Mouse (Mus musculus): ENCODE results near the gene Wdr38. TPM values are rescaled to one million over a fixed set of nuclear protein-coding genes. Genes with fewer than 3 reads are reported as not detected.

Wdr38 gene
- polyA plus RNA-seq, 1 experiment, result 79.1 TPM

DNA sequence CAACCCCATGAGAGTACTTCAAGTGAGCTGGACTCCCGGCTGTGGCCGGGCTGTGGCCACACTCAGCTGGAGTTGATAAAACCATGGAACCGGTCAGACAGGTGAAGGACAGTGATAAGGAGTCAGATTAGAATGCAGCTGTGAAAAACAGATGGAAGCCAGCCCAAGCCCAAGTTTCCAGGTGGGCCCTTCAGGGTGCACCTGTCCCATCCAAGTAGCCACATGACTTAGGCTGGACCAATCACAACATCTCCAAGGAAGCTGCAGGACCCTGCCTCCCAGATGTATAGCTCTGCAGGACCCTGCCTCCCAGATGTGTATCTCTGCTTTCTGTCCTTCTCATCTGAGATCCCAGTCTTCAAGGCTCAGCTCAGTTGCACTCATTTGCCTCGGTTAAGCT lies 5.3 kb upstream of the Wdr38 start:
- Histone ChIP-seq H3K27me3 (ENCODE audit: control insufficient read depth, insufficient read depth, low read length) (no peaks in the 10 kb centered on the region), H3K4me1 (ENCODE audit: control insufficient read depth, insufficient read depth, low read length) (no peaks in the 10 kb centered on the region; the same call in 1 of the 2 replicates), H3K27ac (ENCODE audit: control insufficient read depth, insufficient read depth, low read depth, low read length) (no peak overlapping the region), H3K36me3 (ENCODE audit: control insufficient read depth, insufficient read depth, low read length) (no peaks in the 10 kb centered on the region), H3K4me3 (ENCODE audit: control insufficient read depth, low read depth, low read length) (no peak overlapping the region)
- TF ChIP-seq POLR2A (IDR thresholded peaks at IDR 0.05; ENCODE audit: control insufficient read depth, low read depth, low read length) (no peak), CTCF (IDR thresholded peaks at IDR 0.05; ENCODE audit: control insufficient read depth, insufficient read depth, insufficient replicate concordance, low read depth, low read length) (no peak)

DNA sequence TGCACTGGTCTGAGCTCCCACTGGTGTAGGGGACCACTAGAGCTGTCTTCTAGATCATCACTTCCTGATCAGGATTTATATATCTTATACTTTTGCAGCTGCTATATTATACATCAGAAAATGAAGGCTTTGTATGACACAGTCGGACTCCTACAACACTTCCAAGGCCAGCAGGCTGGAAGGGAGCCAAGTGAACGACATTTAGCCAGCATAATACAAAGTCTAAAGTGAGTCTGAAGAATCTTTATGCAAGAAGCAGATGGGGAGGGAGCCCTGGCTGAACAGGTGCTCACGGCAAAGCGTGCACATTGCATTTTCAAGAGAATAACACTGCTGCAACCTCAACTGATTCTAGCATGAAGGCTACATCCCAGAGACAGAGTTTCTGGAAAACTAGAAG lies 4.8 kb upstream of the Wdr38 start:
- Histone ChIP-seq H3K36me3 (ENCODE audit: control insufficient read depth, insufficient read depth, low read length) (no peaks in the 10 kb centered on the region), H3K4me3 (ENCODE audit: control insufficient read depth, low read depth, low read length) (no peak overlapping the region), H3K27ac (ENCODE audit: control insufficient read depth, insufficient read depth, low read depth, low read length) (no peak overlapping the region), H3K4me1 (ENCODE audit: control insufficient read depth, insufficient read depth, low read length) (peaks cover 3% of the 10 kb centered on the region), H3K27me3 (ENCODE audit: control insufficient read depth, insufficient read depth, low read length) (no peaks in the 10 kb centered on the region)
- TF ChIP-seq CTCF (IDR thresholded peaks at IDR 0.05; ENCODE audit: control insufficient read depth, insufficient read depth, insufficient replicate concordance, low read depth, low read length) (no peak), POLR2A (IDR thresholded peaks at IDR 0.05; ENCODE audit: control insufficient read depth, low read depth, low read length) (no peak)

DNA sequence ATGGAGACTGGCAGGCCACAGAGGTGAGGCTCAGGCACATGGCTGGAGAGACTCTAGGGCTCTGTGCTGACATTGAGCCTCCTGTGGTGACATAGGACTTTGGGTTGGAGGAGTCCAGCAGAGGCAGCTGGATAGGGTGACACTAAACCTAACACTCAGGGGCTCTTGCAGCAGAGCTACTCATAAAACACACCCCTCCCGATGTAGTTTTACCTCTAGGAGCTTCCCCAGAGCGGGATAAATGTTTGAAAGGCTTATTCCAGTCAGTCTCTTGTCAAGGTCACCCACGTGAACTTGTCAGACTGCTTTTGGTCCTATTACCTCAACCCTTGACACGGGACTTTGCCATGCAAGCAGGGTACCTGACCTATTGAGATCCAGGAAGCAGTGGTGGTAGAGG lies 2.1 kb downstream of the Wdr38 start:
- TF ChIP-seq POLR2A (IDR thresholded peaks at IDR 0.05; ENCODE audit: control insufficient read depth, low read depth, low read length) (no peak), CTCF (IDR thresholded peaks at IDR 0.05; ENCODE audit: control insufficient read depth, insufficient read depth, insufficient replicate concordance, low read depth, low read length) (no peak)
- Histone ChIP-seq H3K4me1 (ENCODE audit: control insufficient read depth, insufficient read depth, low read length) (peaks cover 14% of the 10 kb centered on the region), H3K27me3 (ENCODE audit: control insufficient read depth, insufficient read depth, low read length) (no peaks in the 10 kb centered on the region), H3K36me3 (ENCODE audit: control insufficient read depth, insufficient read depth, low read length) (no peaks in the 10 kb centered on the region), H3K4me3 (ENCODE audit: control insufficient read depth, low read depth, low read length) (peak overlapping the region; percentile 86), H3K27ac (ENCODE audit: control insufficient read depth, insufficient read depth, low read depth, low read length) (no peak overlapping the region)

DNA sequence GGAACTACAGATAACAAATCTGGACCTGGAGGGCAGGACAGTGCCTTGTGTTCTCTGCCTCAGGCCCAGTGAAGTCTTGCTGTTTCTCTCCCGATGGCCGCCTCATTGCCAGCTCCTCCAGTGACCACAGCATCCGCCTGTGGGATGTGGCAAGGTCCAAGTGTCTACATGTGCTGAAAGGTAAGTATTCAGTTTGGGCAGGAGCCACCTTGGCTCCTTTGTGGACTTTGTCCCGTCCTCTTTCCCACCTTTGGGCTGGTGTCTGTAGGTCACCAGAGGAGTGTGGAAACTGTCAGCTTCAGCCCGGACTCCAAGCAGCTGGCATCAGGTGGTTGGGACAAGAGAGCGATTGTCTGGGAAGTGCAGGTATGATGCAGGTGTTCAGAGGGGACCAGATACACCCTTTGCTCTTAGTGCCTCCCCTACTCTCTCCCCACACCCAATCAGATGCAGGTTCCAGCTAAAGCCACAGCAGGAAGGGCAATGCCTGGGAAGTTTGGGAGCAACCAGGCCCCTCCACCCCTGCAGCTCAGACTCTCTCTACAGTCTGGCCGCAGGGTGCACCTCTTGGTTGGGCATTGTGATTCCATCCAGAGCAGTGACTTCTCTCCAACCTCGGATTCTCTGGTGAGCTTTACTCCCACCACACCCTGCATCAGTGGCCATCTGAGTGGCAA lies 2.8 kb downstream of the Wdr38 start:
- Histone ChIP-seq H3K4me1 (ENCODE audit: control insufficient read depth, insufficient read depth, low read length) (peaks cover 15% of the 10 kb centered on the region), H3K4me3 (ENCODE audit: control insufficient read depth, low read depth, low read length) (no peak overlapping the region), H3K27me3 (ENCODE audit: control insufficient read depth, insufficient read depth, low read length) (no peaks in the 10 kb centered on the region), H3K36me3 (ENCODE audit: control insufficient read depth, insufficient read depth, low read length) (no peaks in the 10 kb centered on the region), H3K27ac (ENCODE audit: control insufficient read depth, insufficient read depth, low read depth, low read length) (no peak overlapping the region)
- TF ChIP-seq CTCF (IDR thresholded peaks at IDR 0.05; ENCODE audit: control insufficient read depth, insufficient read depth, insufficient replicate concordance, low read depth, low read length) (no peak), POLR2A (IDR thresholded peaks at IDR 0.05; ENCODE audit: control insufficient read depth, low read depth, low read length) (no peak)

DNA sequence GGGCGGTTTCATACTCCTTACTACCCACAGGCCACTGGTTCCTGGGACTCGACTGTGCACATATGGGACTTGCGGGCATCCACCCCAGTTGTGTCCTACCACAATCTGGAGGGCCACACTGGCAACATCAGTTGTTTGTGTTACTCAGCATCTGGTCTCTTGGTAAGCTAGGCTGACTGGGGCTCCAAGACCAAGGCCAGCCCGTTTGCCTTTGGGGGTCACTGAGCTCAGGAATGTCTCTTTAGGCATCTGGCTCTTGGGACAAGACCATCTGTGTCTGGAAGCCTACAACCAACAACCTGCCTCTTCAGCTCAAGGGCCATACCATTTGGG lies 3.3 kb downstream of the Wdr38 start:
- TF ChIP-seq CTCF (IDR thresholded peaks at IDR 0.05; ENCODE audit: control insufficient read depth, insufficient read depth, insufficient replicate concordance, low read depth, low read length), result no peak
- no peak for TF ChIP-seq POLR2A (IDR thresholded peaks at IDR 0.05; ENCODE audit: control insufficient read depth, low read depth, low read length)
- Histone ChIP-seq H3K4me1 (ENCODE audit: control insufficient read depth, insufficient read depth, low read length) (peaks cover 15% of the 10 kb centered on the region), H3K4me3 (ENCODE audit: control insufficient read depth, low read depth, low read length) (no peak overlapping the region), H3K27me3 (ENCODE audit: control insufficient read depth, insufficient read depth, low read length) (no peaks in the 10 kb centered on the region), H3K27ac (ENCODE audit: control insufficient read depth, insufficient read depth, low read depth, low read length) (no peak overlapping the region), H3K36me3 (ENCODE audit: control insufficient read depth, insufficient read depth, low read length) (no peaks in the 10 kb centered on the region)

DNA sequence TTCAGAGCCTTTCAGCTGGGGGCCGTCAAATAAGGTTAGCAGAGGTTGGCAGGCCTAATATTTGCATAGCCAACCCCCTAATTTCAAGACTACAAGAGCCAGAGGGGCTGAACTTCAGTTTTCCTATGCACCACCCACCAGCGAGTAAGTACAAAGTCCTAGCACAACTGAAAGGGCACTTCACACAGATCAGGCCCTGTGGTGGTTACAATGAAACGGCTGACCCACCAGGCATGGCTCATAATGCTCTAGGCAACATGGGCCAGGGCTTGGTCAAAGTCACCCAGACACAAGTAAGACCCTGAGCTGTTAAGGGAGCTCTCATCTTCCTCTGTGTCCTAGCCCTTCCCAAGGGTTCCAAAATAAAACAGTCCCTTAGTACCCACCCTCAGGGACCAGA lies 4.6 kb downstream of the Wdr38 start:
- no peak overlapping the region for H3K27ac ChIP-seq (ENCODE audit: control insufficient read depth, insufficient read depth, low read depth, low read length)
- H3K4me1 ChIP-seq (ENCODE audit: control insufficient read depth, insufficient read depth, low read length), result peaks cover 17% of the 10 kb centered on the region
- TF ChIP-seq CTCF (IDR thresholded peaks at IDR 0.05; ENCODE audit: control insufficient read depth, insufficient read depth, insufficient replicate concordance, low read depth, low read length), result no peak
- no peak for TF ChIP-seq POLR2A (IDR thresholded peaks at IDR 0.05; ENCODE audit: control insufficient read depth, low read depth, low read length)
- no peaks in the 10 kb centered on the region for H3K36me3 ChIP-seq (ENCODE audit: control insufficient read depth, insufficient read depth, low read length)
- H3K4me3 ChIP-seq (ENCODE audit: control insufficient read depth, low read depth, low read length), result no peak overlapping the region
- H3K27me3 ChIP-seq (ENCODE audit: control insufficient read depth, insufficient read depth, low read length), result no peaks in the 10 kb centered on the region

DNA sequence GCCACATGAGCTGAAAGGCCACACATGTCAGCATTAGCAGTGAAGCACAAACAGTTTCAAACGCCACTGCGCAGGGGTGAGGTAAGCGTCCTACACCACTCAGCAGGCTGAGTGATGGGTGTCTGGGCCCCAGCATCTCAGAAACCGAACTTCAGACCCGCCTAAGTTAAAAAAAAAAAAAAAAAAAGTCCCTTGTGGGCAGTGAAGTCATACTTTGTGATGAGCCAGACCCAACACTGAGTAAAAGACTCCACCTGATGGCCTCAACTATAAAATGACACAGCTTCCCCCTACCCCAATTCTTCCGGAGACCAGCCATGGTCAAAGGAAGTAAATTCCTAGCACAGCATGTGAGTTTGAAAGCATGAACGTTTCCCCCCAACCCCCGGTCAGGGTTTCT lies 5.8 kb downstream of the Wdr38 start:
- TF ChIP-seq CTCF (IDR thresholded peaks at IDR 0.05; ENCODE audit: control insufficient read depth, insufficient read depth, insufficient replicate concordance, low read depth, low read length) (no peak), POLR2A (IDR thresholded peaks at IDR 0.05; ENCODE audit: control insufficient read depth, low read depth, low read length) (no peak)

More for the DNA sequence above, 5.8 kb downstream of the Wdr38 start:
- H3K27me3 ChIP-seq (ENCODE audit: control insufficient read depth, insufficient read depth, low read length), result no peaks in the 10 kb centered on the region
- peak overlapping the region; percentile 10 for H3K4me3 ChIP-seq (ENCODE audit: control insufficient read depth, low read depth, low read length)
- no peaks in the 10 kb centered on the region for H3K36me3 ChIP-seq (ENCODE audit: control insufficient read depth, insufficient read depth, low read length)
- peaks cover 13% of the 10 kb centered on the region for H3K4me1 ChIP-seq (ENCODE audit: control insufficient read depth, insufficient read depth, low read length)
- no peak overlapping the region for H3K27ac ChIP-seq (ENCODE audit: control insufficient read depth, insufficient read depth, low read depth, low read length)
